10 mouse cellular contexts compared by ENCODE assay signal in genomic region chr2:157128072-157128471, GRCm38 (mm10). TPM values are rescaled to one million over a fixed set of nuclear protein-coding genes. Genes with fewer than 3 reads are reported as not detected.
DNase-seq lines count a peak whose midpoint lies in the region; ATAC-seq and TF ChIP-seq lines count a peak whose summit lies in the region.
"Had no signal": no experiment of that assay in that cellular context is flagged by ENCODE, and none has a peak within 500 bp of the region (broad histone marks: within the 10 kb centered on the region; RNA-seq: fewer than 3 reads in every experiment).

No protein-coding gene starts in this region.

- no peak overlapping the region for H3K27ac ChIP-seq in kidney, postnatal 0 days
- no peak overlapping the region for H3K27ac ChIP-seq in kidney, embryonic 14.5 days (ENCODE audit: low read depth, low read length)
- no peak overlapping the region for H3K27ac ChIP-seq in bone marrow, adult 2 months (ENCODE audit: control insufficient read depth, insufficient read depth, low read depth, low read length, poor library complexity)
- H3K27ac ChIP-seq: embryonic facial prominence, embryonic 13.5 days had no signal

- no peaks in the 10 kb centered on the region for H3K27me3 ChIP-seq in kidney, postnatal 0 days (ENCODE audit: insufficient read depth, low read length)
- H3K27me3 ChIP-seq in kidney, embryonic 14.5 days (ENCODE audit: control insufficient read depth, insufficient read depth, low read length): no peaks in the 10 kb centered on the region
- H3K27me3 ChIP-seq in splenic B cell, adult 2 months (ENCODE audit: control insufficient read depth, insufficient read depth, low read length, poor library complexity, severe bottlenecking): no peaks in the 10 kb centered on the region
- H3K27me3 ChIP-seq: embryonic facial prominence, embryonic 13.5 days; heart, embryonic 12.5 days had no signal

- H3K4me2 ChIP-seq in kidney, postnatal 0 days (ENCODE audit: low read length): no peak overlapping the region
- H3K4me2 ChIP-seq in kidney, embryonic 14.5 days (replicated peaks; ENCODE audit: low read depth, low read length): no peak overlapping the region
- H3K4me2 ChIP-seq: embryonic facial prominence, embryonic 13.5 days; heart, embryonic 12.5 days had no signal

- TF ChIP-seq CTCF in kidney, postnatal 0 days (IDR thresholded peaks at IDR 0.05; ENCODE audit: low read depth): peak; percentile 43; the same call in 1 of the 2 replicates
- peak; percentile 29; the same call in 1 of the 2 replicates for TF ChIP-seq CTCF in bone marrow, adult 2 months (IDR thresholded peaks at IDR 0.05; ENCODE audit: control insufficient read depth, insufficient read depth, low read length)

- H3K9ac ChIP-seq in kidney, postnatal 0 days (ENCODE audit: low read depth, low read length): no peak overlapping the region
- no peak overlapping the region for H3K9ac ChIP-seq in kidney, embryonic 14.5 days (ENCODE audit: low read depth, low read length)
- H3K9ac ChIP-seq: embryonic facial prominence, embryonic 13.5 days; heart, embryonic 12.5 days had no signal

- peak; percentile 39 for DNase-seq in kidney, postnatal 0 days (ENCODE audit: low spot score)
- DNase-seq in right cerebral cortex, adult 2 months (ENCODE audit: low spot score in 2 of 2): peak; percentile 21 to 27
- DNase-seq in right cerebral cortex, postnatal 36 days (ENCODE audit: low spot score in 2 of 2): no peak
- DNase-seq in splenic B cell, adult 2 months (ENCODE audit: low read depth, low spot score): peak; percentile 55
- no peak for DNase-seq in urinary bladder, adult 18-20 months (ENCODE audit: low spot score in 2 of 2)

- H3K9me3 ChIP-seq in kidney, postnatal 0 days (replicated peaks; ENCODE audit: low read length): no peaks in the 10 kb centered on the region
- H3K9me3 ChIP-seq in kidney, embryonic 14.5 days (ENCODE audit: control insufficient read depth, low read length): no peaks in the 10 kb centered on the region
- H3K9me3 ChIP-seq: embryonic facial prominence, embryonic 13.5 days; heart, embryonic 12.5 days had no signal

- peaks cover 4% of the 10 kb centered on the region; the same call in 1 of the 2 replicates for H3K36me3 ChIP-seq in kidney, postnatal 0 days (ENCODE audit: insufficient read depth, low read length)
- H3K36me3 ChIP-seq in kidney, embryonic 14.5 days (ENCODE audit: control insufficient read depth, insufficient read depth, low read length): peaks cover 13% of the 10 kb centered on the region; the same call in 1 of the 2 replicates
- peaks cover 26% of the 10 kb centered on the region for H3K36me3 ChIP-seq in splenic B cell, adult 2 months (ENCODE audit: control insufficient read depth, insufficient read depth, low read length, poor library complexity, severe bottlenecking)

- ATAC-seq in kidney, postnatal 0 days (replicated peaks; ENCODE audit: low FRiP score, low read depth): no peak
- no peak for ATAC-seq in kidney, embryonic 14.5 days (ENCODE audit: low FRiP score, low TSS enrichment)

- TF ChIP-seq POLR2A in bone marrow, adult 2 months (IDR thresholded peaks at IDR 0.05; ENCODE audit: borderline replicate concordance, control insufficient read depth, low read depth, low read length): no peak

- 63% methylated on average over 4 of the region's 4 CpGs for WGBS in kidney, postnatal 0 days
- WGBS in kidney, embryonic 14.5 days: 67% methylated on average over 4 of the region's 4 CpGs
- WGBS in bone marrow, adult 2 months: 45% methylated on average over 4 of the region's 4 CpGs

- H3K4me1 ChIP-seq in kidney, postnatal 0 days (replicated peaks; ENCODE audit: insufficient read depth, low read length): no peaks in the 10 kb centered on the region
- H3K4me1 ChIP-seq in kidney, embryonic 14.5 days (ENCODE audit: control insufficient read depth, insufficient read depth, low read length): no peaks in the 10 kb centered on the region
- peaks cover 3% of the 10 kb centered on the region for H3K4me1 ChIP-seq in bone marrow, adult 2 months (ENCODE audit: control insufficient read depth, insufficient read depth, low read length)
- H3K4me1 ChIP-seq: embryonic facial prominence, embryonic 13.5 days had no signal

- H3K4me3 ChIP-seq in kidney, postnatal 0 days (replicated peaks; ENCODE audit: low read depth, low read length): no peak overlapping the region
- no peak overlapping the region for H3K4me3 ChIP-seq in kidney, embryonic 14.5 days (ENCODE audit: low read length)
- no peak overlapping the region for H3K4me3 ChIP-seq in bone marrow, adult 2 months (replicated peaks; ENCODE audit: control insufficient read depth, low read depth, low read length)
- H3K4me3 ChIP-seq: embryonic facial prominence, embryonic 13.5 days; heart, embryonic 12.5 days had no signal

RNA-seq across cellular contexts. Expression of gene Samhd1, which starts 7.0 kb away (rescaled TPM):
- polyA plus RNA-seq in kidney, postnatal 0 days (2015; fragmentation: Nextera tagmentation; extraction: Ambion mirVana): 19.1 and 20.0 TPM in 2 replicates
- 30.5 and 32.7 TPM in 2 replicates for polyA plus RNA-seq in kidney, embryonic 14.5 days (2014; fragmentation: Nextera tagmentation; extraction: Ambion mirVana)
- polyA plus RNA-seq in bone marrow, adult 2 months (2011; ENCODE audit: insufficient read depth, insufficient read length, low replicate concordance, missing spikeins): 48.9 and 113 TPM in 2 replicates

RNA-seq across cellular contexts. Expression of gene Tldc2, which starts 41.2 kb away (rescaled TPM):
- polyA plus RNA-seq in kidney, postnatal 0 days (2015; fragmentation: Nextera tagmentation; extraction: Ambion mirVana): 2.2 and 2.5 TPM in 2 replicates
- polyA plus RNA-seq in kidney, embryonic 14.5 days (2014; fragmentation: Nextera tagmentation; extraction: Ambion mirVana): 0.38 TPM in 1 of 2 replicates, not detected in the other
- polyA plus RNA-seq in bone marrow, adult 2 months (2011; ENCODE audit: insufficient read depth, insufficient read length, low replicate concordance, missing spikeins): not detected in 2 replicates
- polyA plus RNA-seq: embryonic facial prominence, embryonic 13.5 days; heart, embryonic 12.5 days; intestine, embryonic 14.5 days had no signal

RNA-seq across cellular contexts. Expression of gene Soga1, which starts 49.0 kb away (rescaled TPM):
- 1.3 and 1.8 TPM in 2 replicates for polyA plus RNA-seq in kidney, postnatal 0 days (2015; fragmentation: Nextera tagmentation; extraction: Ambion mirVana)
- polyA plus RNA-seq in kidney, embryonic 14.5 days (2014; fragmentation: Nextera tagmentation; extraction: Ambion mirVana): 6.3 and 6.4 TPM in 2 replicates
- polyA plus RNA-seq in bone marrow, adult 2 months (2011; ENCODE audit: insufficient read depth, insufficient read length, low replicate concordance, missing spikeins): 3.0 and 5.0 TPM in 2 replicates

Comparison
In these comparisons a context has a peak if more than half of its experiments do, and no peak if none do; other contexts are left out.
1. DNase-seq: peak in kidney, postnatal 0 days (single experiment), right cerebral cortex, adult 2 months (2 of 2) and splenic B cell, adult 2 months (single experiment); none in right cerebral cortex, postnatal 36 days (0 of 2) and urinary bladder, adult 18-20 months (0 of 2).